Mouse (Mus musculus): Measurements from ENCODE around the gene Mdm2. TPM values are rescaled to one million over a fixed set of nuclear protein-coding genes. Genes with fewer than 3 reads are reported as not detected.
A peak's percentile ranks its signal among the peaks of the same experiment; 100 is the strongest.

The Mdm2 gene
- total and polyA plus RNA-seq, 2 experiments from 2014 or later, result 24.6 to 28.9 TPM

GRCm38 (mm10) chr10:117647964-117648472, 62.5 kb downstream of the Mdm2 start:
- 70% methylated on average over 2 of the region's 2 CpGs for WGBS
- H3K36me3 ChIP-seq (ENCODE audit: insufficient read depth, low read length), result no peaks in the 10 kb centered on the region
- H3K9me3 ChIP-seq (ENCODE audit: low read length), result no peaks in the 10 kb centered on the region
- no peak for ATAC-seq
- H3K27me3 ChIP-seq (ENCODE audit: insufficient read depth, low read length), result no peaks in the 10 kb centered on the region
- H3K9ac ChIP-seq (replicated peaks; ENCODE audit: low read length), result no peak overlapping the region
- H3K4me2 ChIP-seq (ENCODE audit: low read depth, low read length), result no peak overlapping the region
- H3K4me1 ChIP-seq (ENCODE audit: insufficient read depth, low read length), result no peaks in the 10 kb centered on the region
- no peak overlapping the region for H3K4me3 ChIP-seq (ENCODE audit: low read length)
- TF ChIP-seq CTCF (IDR thresholded peaks at IDR 0.05; ENCODE audit: low read depth), result no peak
- no peak for DNase-seq (ENCODE audit: low spot score)
- no peak overlapping the region for H3K27ac ChIP-seq

GRCm38 (mm10) chr10:117647158-117647505, 63.4 kb downstream of the Mdm2 start:
- H3K27ac ChIP-seq, result no peak overlapping the region
- DNase-seq (ENCODE audit: low spot score) (peak; percentile 81), ATAC-seq (peak; percentile 83)
- 23% methylated on average over 13 of the region's 13 CpGs for WGBS
- H3K9me3 ChIP-seq (ENCODE audit: low read length), result no peaks in the 10 kb centered on the region
- no peaks in the 10 kb centered on the region for H3K4me1 ChIP-seq (ENCODE audit: insufficient read depth, low read length)
- no peaks in the 10 kb centered on the region for H3K27me3 ChIP-seq (ENCODE audit: insufficient read depth, low read length)
- no peaks in the 10 kb centered on the region for H3K36me3 ChIP-seq (ENCODE audit: insufficient read depth, low read length)
- H3K4me2 ChIP-seq (ENCODE audit: low read depth, low read length), result 0 out of 2 replicates have a peak overlapping the region, but pooled peaks have one; percentile 30
- H3K9ac ChIP-seq (replicated peaks; ENCODE audit: low read length), result no peak overlapping the region
- TF ChIP-seq CTCF (IDR thresholded peaks at IDR 0.05; ENCODE audit: low read depth), result no peak
- H3K4me3 ChIP-seq (ENCODE audit: low read length), result no peak overlapping the region

- Histone ChIP-seq H3K4me3 (ENCODE audit: low read length) (no peak overlapping the region), H3K36me3 (ENCODE audit: insufficient read depth, low read length) (no peaks in the 10 kb centered on the region), H3K27ac (no peak overlapping the region), H3K4me1 (ENCODE audit: insufficient read depth, low read length) (no peaks in the 10 kb centered on the region), H3K9ac (replicated peaks; ENCODE audit: low read length) (no peak overlapping the region), H3K27me3 (ENCODE audit: insufficient read depth, low read length) (no peaks in the 10 kb centered on the region), H3K4me2 (ENCODE audit: low read depth, low read length) (no peak overlapping the region), H3K9me3 (ENCODE audit: low read length) (no peaks in the 10 kb centered on the region)
- ATAC-seq (no peak), DNase-seq (ENCODE audit: low spot score) (no peak)
- no peak for TF ChIP-seq CTCF (IDR thresholded peaks at IDR 0.05; ENCODE audit: low read depth)
- WGBS, result 82% methylated on average over 5 of the region's 5 CpGs
Observed at GRCm38 (mm10) chr10:117646482-117647157, 63.9 kb downstream of the Mdm2 start.

- Histone ChIP-seq H3K4me3 (ENCODE audit: low read length) (no peak overlapping the region), H3K36me3 (ENCODE audit: insufficient read depth, low read length) (no peaks in the 10 kb centered on the region), H3K27ac (no peak overlapping the region), H3K9ac (replicated peaks; ENCODE audit: low read length) (no peak overlapping the region), H3K9me3 (ENCODE audit: low read length) (no peaks in the 10 kb centered on the region), H3K4me1 (ENCODE audit: insufficient read depth, low read length) (no peaks in the 10 kb centered on the region), H3K27me3 (ENCODE audit: insufficient read depth, low read length) (no peaks in the 10 kb centered on the region), H3K4me2 (ENCODE audit: low read depth, low read length) (no peak overlapping the region)
- 75% methylated on average over 7 of the region's 7 CpGs for WGBS
- DNase-seq (ENCODE audit: low spot score) (no peak), ATAC-seq (no peak)
- TF ChIP-seq CTCF (IDR thresholded peaks at IDR 0.05; ENCODE audit: low read depth), result no peak
Observed at GRCm38 (mm10) chr10:117645487-117645964, 65.0 kb downstream of the Mdm2 start.

- DNase-seq (ENCODE audit: low spot score) (no peak), ATAC-seq (no peak)
- no peaks in the 10 kb centered on the region for H3K9me3 ChIP-seq (ENCODE audit: low read length)
- 88% methylated on average over 11 of the region's 11 CpGs for WGBS
- TF ChIP-seq CTCF (IDR thresholded peaks at IDR 0.05; ENCODE audit: low read depth), result no peak
- no peak overlapping the region for H3K9ac ChIP-seq (replicated peaks; ENCODE audit: low read length)
- H3K36me3 ChIP-seq (ENCODE audit: insufficient read depth, low read length), result no peaks in the 10 kb centered on the region
- H3K4me3 ChIP-seq (ENCODE audit: low read length), result no peak overlapping the region
- H3K27me3 ChIP-seq (ENCODE audit: insufficient read depth, low read length), result no peaks in the 10 kb centered on the region
- no peak overlapping the region for H3K27ac ChIP-seq
- H3K4me1 ChIP-seq (ENCODE audit: insufficient read depth, low read length), result no peaks in the 10 kb centered on the region
- no peak overlapping the region for H3K4me2 ChIP-seq (ENCODE audit: low read depth, low read length)
Observed at GRCm38 (mm10) chr10:117644828-117645227, 65.7 kb downstream of the Mdm2 start.

GRCm38 (mm10) chr10:117644429-117644748, 66.2 kb downstream of the Mdm2 start:
- Histone ChIP-seq H3K9me3 (ENCODE audit: low read length) (no peaks in the 10 kb centered on the region), H3K4me2 (ENCODE audit: low read depth, low read length) (no peak overlapping the region), H3K36me3 (ENCODE audit: insufficient read depth, low read length) (no peaks in the 10 kb centered on the region), H3K4me3 (ENCODE audit: low read length) (no peak overlapping the region), H3K27ac (no peak overlapping the region), H3K4me1 (ENCODE audit: insufficient read depth, low read length) (no peaks in the 10 kb centered on the region), H3K9ac (replicated peaks; ENCODE audit: low read length) (no peak overlapping the region), H3K27me3 (ENCODE audit: insufficient read depth, low read length) (no peaks in the 10 kb centered on the region)
- DNase-seq (ENCODE audit: low spot score), result no peak
- no peak for TF ChIP-seq CTCF (IDR thresholded peaks at IDR 0.05; ENCODE audit: low read depth)
- no peak for ATAC-seq
- WGBS, result 88% methylated on average over 8 of the region's 8 CpGs

- WGBS, result 90% methylated on average over 12 of the region's 12 CpGs
- no peak overlapping the region for H3K4me3 ChIP-seq (ENCODE audit: low read length)
- H3K9me3 ChIP-seq (ENCODE audit: low read length), result no peaks in the 10 kb centered on the region
- no peak overlapping the region for H3K9ac ChIP-seq (replicated peaks; ENCODE audit: low read length)
- no peak overlapping the region for H3K4me2 ChIP-seq (ENCODE audit: low read depth, low read length)
- H3K27ac ChIP-seq, result no peak overlapping the region
- no peaks in the 10 kb centered on the region for H3K27me3 ChIP-seq (ENCODE audit: insufficient read depth, low read length)
- no peaks in the 10 kb centered on the region for H3K36me3 ChIP-seq (ENCODE audit: insufficient read depth, low read length)
- DNase-seq (ENCODE audit: low spot score) (no peak), ATAC-seq (no peak)
- no peaks in the 10 kb centered on the region for H3K4me1 ChIP-seq (ENCODE audit: insufficient read depth, low read length)
- TF ChIP-seq CTCF (IDR thresholded peaks at IDR 0.05; ENCODE audit: low read depth), result no peak
Observed at GRCm38 (mm10) chr10:117643711-117644428, 66.7 kb downstream of the Mdm2 start.
